Mouse (Mus musculus) limb, embryonic 14.5 days (tissue): ENCODE results near the gene C1ql1. TPM values are rescaled to one million over a fixed set of nuclear protein-coding genes. Genes with fewer than 3 reads are reported as not detected.
A peak's percentile ranks its signal among the peaks of the same experiment; 100 is the strongest.

Source experiments
- ATAC-seq: fragments of 200-750 bp; cut with Nextera tagmentation; 2 replicates; pipeline ENCODE4 v1.8.0; 2017; ENCODE audit warnings: low read depth, moderate number of reproducible peaks, moderate TSS enrichment; ENCODE audit not compliant: low FRiP score
- DNase-seq: peaks from one replicate; pipeline ENCODE4 v3.0.0-alpha.2; 2015; ENCODE audit warnings: low spot score
- H3K27ac ChIP-seq: fragments of 300-500 bp; sonication (generic); replicated peaks from 2 replicates; pipeline ENCODE4 v1.5.1; 2014; ENCODE audit warnings: low read depth, mild to moderate bottlenecking, low read length, moderate library complexity, mixed read lengths
- H3K27me3 ChIP-seq: fragments of 300-500 bp; sonication (generic); 2 replicates; pipeline ENCODE4 v1.6.1; 2014; ENCODE audit warnings: low read length, mixed read lengths; ENCODE audit not compliant: control insufficient read depth, insufficient read depth
- H3K36me3 ChIP-seq: fragments of 300-500 bp; sonication (generic); 2 replicates; pipeline ENCODE4 v1.6.1; 2014; ENCODE audit warnings: mild to moderate bottlenecking, low read length, moderate library complexity, mixed read lengths; ENCODE audit not compliant: control insufficient read depth, insufficient read depth
- H3K4me1 ChIP-seq: fragments of 300-500 bp; sonication (generic); 2 replicates; pipeline ENCODE4 v1.6.1; 2014; ENCODE audit warnings: antibody characterized with exemption, low read length, mixed read lengths; ENCODE audit not compliant: control insufficient read depth, insufficient read depth
- H3K4me2 ChIP-seq: fragments of 300-500 bp; sonication (generic); replicated peaks from 2 replicates; pipeline ENCODE4 v1.6.1; 2014; ENCODE audit warnings: low read depth, mild to moderate bottlenecking, low read length, moderate library complexity; ENCODE audit not compliant: severe bottlenecking
- H3K4me3 ChIP-seq: fragments of 300-500 bp; sonication (generic); replicated peaks from 2 replicates; pipeline ENCODE4 v1.5.1; 2014; ENCODE audit warnings: low read length
- H3K9ac ChIP-seq: fragments of 300-500 bp; sonication (generic); 2 replicates; pipeline ENCODE4 v1.6.1; 2014; ENCODE audit warnings: mild to moderate bottlenecking, low read depth, low read length, moderate library complexity; ENCODE audit not compliant: severe bottlenecking
- H3K9me3 ChIP-seq: fragments of 300-500 bp; sonication (generic); 2 replicates; pipeline ENCODE4 v1.6.1; 2016; ENCODE audit warnings: low read length; ENCODE audit not compliant: control insufficient read depth
- POLR2A ChIP-seq: fragments of 200-500 bp; IDR thresholded peaks from 2 replicates; pipeline ENCODE4 v1.8.0; 2012; ENCODE audit warnings: inconsistent platforms, mild to moderate bottlenecking, moderate library complexity, borderline replicate concordance; ENCODE audit not compliant: insufficient read depth, insufficient read length; ENCODE audit errors: extremely low read depth
- WGBS: fragments of 180-500 bp; shearing (Covaris S2); extraction: QIAGEN DNeasy Blood & Tissue Kit; methylation state at CpG from one replicate; pipeline ENCODE4 v1.1.7; 2014; 5-methylcytosine and 5-hydroxymethylcytosine counted together
- polyA plus RNA-seq, 2 experiments: library from polyadenylated mRNA; depleted of rRNA in 1 of 2; stranded (reverse) in 1 of 2; unstranded in 1 of 2; fragments of >200 nt; fragmentation: Nextera tagmentation in 1 of 2; extraction: Ambion mirVana in 1 of 2; gene quantifications; 2 replicates each; pipeline versions ENCODE4 v1.2.1 to v1.2.3; 2012 to 2014

The C1ql1 gene
- polyA plus RNA-seq, 2 experiments, result 1.9 to 3.3 TPM

- Histone ChIP-seq H3K9me3 (no peaks in the 10 kb centered on the region), H3K4me2 (no peak overlapping the region), H3K4me3 (no peak overlapping the region), H3K4me1 (peaks cover 16% of the 10 kb centered on the region), H3K27me3 (no peaks in the 10 kb centered on the region; the same call in 1 of the 2 replicates), H3K27ac (no peak overlapping the region), H3K36me3 (no peaks in the 10 kb centered on the region), H3K9ac (no peak overlapping the region)
- WGBS, result 64% methylated on average over 16 of the region's 16 CpGs
- TF ChIP-seq POLR2A, result no peak
- 0 out of 2 replicates have a peak, but pooled peaks have one; percentile 23 for ATAC-seq
- no peak for DNase-seq
Measured at GRCm38 (mm10) chr11:102964547-102965091, 18.1 kb upstream of the C1ql1 start.

- Histone ChIP-seq H3K27me3 (no peaks in the 10 kb centered on the region; the same call in 1 of the 2 replicates), H3K4me3 (peak overlapping the region; percentile 16), H3K4me1 (peaks cover 16% of the 10 kb centered on the region), H3K4me2 (peak overlapping the region; percentile 29; the same call in 1 of the 2 replicates), H3K27ac (no peak overlapping the region), H3K9ac (peak overlapping the region; percentile 41), H3K9me3 (no peaks in the 10 kb centered on the region), H3K36me3 (no peaks in the 10 kb centered on the region)
- DNase-seq (no peak), ATAC-seq (no peak)
- no peak for TF ChIP-seq POLR2A
- WGBS, result 19% methylated on average over 24 of the region's 24 CpGs
Measured at GRCm38 (mm10) chr11:102963855-102964546, 17.5 kb upstream of the C1ql1 start.

GRCm38 (mm10) chr11:102963246-102963854 is 16.9 kb upstream of the C1ql1 start:
- Histone ChIP-seq H3K4me3 (peak overlapping the region; percentile 16), H3K36me3 (no peaks in the 10 kb centered on the region), H3K4me1 (peaks cover 16% of the 10 kb centered on the region), H3K9ac (peak overlapping the region; percentile 41), H3K27me3 (no peaks in the 10 kb centered on the region; the same call in 1 of the 2 replicates), H3K9me3 (no peaks in the 10 kb centered on the region), H3K4me2 (peak overlapping the region; percentile 29; the same call in 1 of the 2 replicates), H3K27ac (0 out of 2 replicates have a peak overlapping the region, but pooled peaks have one; percentile 22)
- DNase-seq, result peak; percentile 19
- ATAC-seq, result no peak
- WGBS, result 7% methylated on average over 15 of the region's 16 CpGs
- no peak for TF ChIP-seq POLR2A

GRCm38 (mm10) chr11:102962861-102963245 is 16.4 kb upstream of the C1ql1 start:
- Histone ChIP-seq H3K4me2 (peak overlapping the region; percentile 29; the same call in 1 of the 2 replicates), H3K9me3 (no peaks in the 10 kb centered on the region), H3K4me1 (peaks cover 16% of the 10 kb centered on the region), H3K27me3 (no peaks in the 10 kb centered on the region; the same call in 1 of the 2 replicates), H3K27ac (no peak overlapping the region), H3K36me3 (no peaks in the 10 kb centered on the region), H3K9ac (peak overlapping the region; percentile 41; the same call in 1 of the 2 replicates), H3K4me3 (no peak overlapping the region)
- DNase-seq (no peak), ATAC-seq (no peak)
- 35% methylated on average over 7 of the region's 7 CpGs for WGBS
- TF ChIP-seq POLR2A, result no peak

- no peak for TF ChIP-seq POLR2A
- H3K4me2 ChIP-seq, result no peak overlapping the region
- H3K9me3 ChIP-seq, result no peaks in the 10 kb centered on the region
- no peaks in the 10 kb centered on the region for H3K36me3 ChIP-seq
- H3K9ac ChIP-seq, result no peak overlapping the region
- DNase-seq (no peak), ATAC-seq (no peak)
- WGBS, result 87% methylated on average over 4 of the region's 4 CpGs
- no peak overlapping the region for H3K27ac ChIP-seq
- H3K4me3 ChIP-seq, result no peak overlapping the region
- H3K27me3 ChIP-seq, result no peaks in the 10 kb centered on the region; the same call in 1 of the 2 replicates
- H3K4me1 ChIP-seq, result peaks cover 16% of the 10 kb centered on the region
Measured at GRCm38 (mm10) chr11:102961082-102961481, 14.6 kb upstream of the C1ql1 start.
